Mouse (Mus musculus): ENCODE results near the gene Prelp. TPM values are rescaled to one million over a fixed set of nuclear protein-coding genes. Genes with fewer than 3 reads are reported as not detected.

The Prelp gene
- total RNA-seq, 2 experiments from 2014 or later: 10.8 to 11.6 TPM

- no peak for TF ChIP-seq CTCF (IDR thresholded peaks at IDR 0.05)
- peak in 1 of 2 experiments; percentile 17 for DNase-seq (ENCODE audit: extremely low spot score in 1 of 2, low spot score in 2 of 2)
- intact Hi-C loops (cut with DNase I): loop anchor here (1.0 to 10.0 kb wide), 3 partner anchors 137 to 424 kb away; partner anchors contain the start of gene Ppfia4
- no peak overlapping the region for H3K27ac ChIP-seq
- H3K4me3 ChIP-seq: no peak overlapping the region
Measured at GRCm38 (mm10) chr1:133911008-133911407, 10.2 kb downstream of the Prelp start.

- H3K4me3 ChIP-seq: no peak overlapping the region
- H3K27ac ChIP-seq: no peak overlapping the region; the same call in 1 of the 2 replicates
- no peak for DNase-seq (ENCODE audit: extremely low spot score in 1 of 2, low spot score in 2 of 2)
- intact Hi-C loops (cut with DNase I): loop anchor here (2.0 to 10.0 kb wide), 2 partner anchors 197 to 425 kb away; partner anchors contain the start of gene Ppfia4
- no peak for TF ChIP-seq CTCF (IDR thresholded peaks at IDR 0.05)
Measured at GRCm38 (mm10) chr1:133910108-133910507, 11.1 kb downstream of the Prelp start.

GRCm38 (mm10) chr1:133908659-133909575 lies 12.3 kb downstream of the Prelp start:
- no peak for TF ChIP-seq CTCF (IDR thresholded peaks at IDR 0.05)
- Histone ChIP-seq H3K4me3 (peak overlapping the region; percentile 39), H3K27ac (peak overlapping the region; percentile 85)
- DNase-seq (ENCODE audit: extremely low spot score in 1 of 2, low spot score in 2 of 2): peak in 1 of 2 experiments; percentile 46
- intact Hi-C loops (cut with DNase I): loop anchor here (1.0 to 2.0 kb wide), 2 partner anchors 12 to 54 kb away; no protein-coding TSS in a partner anchor

GRCm38 (mm10) chr1:133907949-133908658 lies 13.1 kb downstream of the Prelp start, which contains the start of gene Optc:
Gene Optc, minus strand, starts transcription at chr1:133907999.
- H3K4me3 ChIP-seq: peak within 1 kb of the TSS; percentile 39
- TF ChIP-seq CTCF (IDR thresholded peaks at IDR 0.05): no peak
- H3K27ac ChIP-seq: peak within 1 kb of the TSS; percentile 85
- intact Hi-C loops (cut with DNase I): loop anchor here (1.0 to 2.0 kb wide), 3 partner anchors 11 to 245 kb away; no protein-coding TSS in a partner anchor
- peak; percentile 67 to 73 for DNase-seq (ENCODE audit: extremely low spot score in 1 of 2, low spot score in 2 of 2)

GRCm38 (mm10) chr1:133906420-133906819 lies 14.8 kb downstream of the Prelp start:
- H3K27ac ChIP-seq: no peak overlapping the region
- no peak overlapping the region for H3K4me3 ChIP-seq
- TF ChIP-seq CTCF (IDR thresholded peaks at IDR 0.05): no peak
- intact Hi-C loops (cut with DNase I): loop anchor here (2.0 kb wide), 1 partner anchor 244 kb away; no protein-coding TSS in a partner anchor
- DNase-seq (ENCODE audit: extremely low spot score in 1 of 2, low spot score in 2 of 2): no peak

GRCm38 (mm10) chr1:133900825-133901224 lies 20.4 kb downstream of the Prelp start:
- intact Hi-C loops (cut with DNase I): no loop called here
- no peak for DNase-seq (ENCODE audit: extremely low spot score in 1 of 2, low spot score in 2 of 2)
- TF ChIP-seq CTCF (IDR thresholded peaks at IDR 0.05): no peak
- H3K27ac ChIP-seq: no peak overlapping the region
- H3K4me3 ChIP-seq: no peak overlapping the region

GRCm38 (mm10) chr1:133899043-133899542 lies 22.1 kb downstream of the Prelp start:
- TF ChIP-seq CTCF (IDR thresholded peaks at IDR 0.05): no peak
- no peak overlapping the region for H3K27ac ChIP-seq
- no peak for DNase-seq (ENCODE audit: extremely low spot score in 1 of 2, low spot score in 2 of 2)
- intact Hi-C loops (cut with DNase I): no loop called here
- H3K4me3 ChIP-seq: no peak overlapping the region

- Histone ChIP-seq H3K27ac (peak overlapping the region; percentile 69), H3K4me3 (no peak overlapping the region)
- TF ChIP-seq CTCF (IDR thresholded peaks at IDR 0.05): no peak
- intact Hi-C loops (cut with DNase I): loop anchor here (1.0 kb wide), 2 partner anchors 11 to 97 kb away; no protein-coding TSS in a partner anchor
- DNase-seq (ENCODE audit: extremely low spot score in 1 of 2, low spot score in 2 of 2): no peak
Measured at GRCm38 (mm10) chr1:133897293-133897692, 23.9 kb downstream of the Prelp start.

- intact Hi-C loops (cut with DNase I): no loop called here
- no peak for TF ChIP-seq CTCF (IDR thresholded peaks at IDR 0.05)
- Histone ChIP-seq H3K4me3 (no peak overlapping the region), H3K27ac (no peak overlapping the region)
- DNase-seq (ENCODE audit: extremely low spot score in 1 of 2, low spot score in 2 of 2): no peak
Measured at GRCm38 (mm10) chr1:133891489-133891888, 29.7 kb downstream of the Prelp start.

GRCm38 (mm10) chr1:133889949-133890598 lies 31.1 kb downstream of the Prelp start:
- no peak for TF ChIP-seq CTCF (IDR thresholded peaks at IDR 0.05)
- DNase-seq (ENCODE audit: extremely low spot score in 1 of 2, low spot score in 2 of 2): no peak
- H3K4me3 ChIP-seq: no peak overlapping the region
- no peak overlapping the region for H3K27ac ChIP-seq
- intact Hi-C loops (cut with DNase I): no loop called here

All from left cerebral cortex, adult 2 months (tissue).